Mouse (Mus musculus) intestine, postnatal 0 days (tissue): ENCODE data around the gene 4930402H24Rik. TPM values are rescaled to one million over a fixed set of nuclear protein-coding genes. Genes with fewer than 3 reads are reported as not detected.
"Not testable (repeated sequence)": the region's sequence is repeated elsewhere in the genome, so short reads cannot be mapped to it uniquely, and the experiment has no call there.

Experiments used
- ATAC-seq: fragments of 200-750 bp; cut with Nextera tagmentation; 2 replicates; pipeline ENCODE4 v1.8.0; 2017; ENCODE audit warnings: mild to moderate bottlenecking, moderate TSS enrichment, moderate library complexity
- H3K27ac ChIP-seq: fragments of 300-500 bp; sonication (generic); 2 replicates; pipeline ENCODE4 v1.5.1; 2014; ENCODE audit warnings: mild to moderate bottlenecking, low read depth, low read length, moderate library complexity
- H3K27me3 ChIP-seq: fragments of 300-500 bp; sonication (generic); replicated peaks from 2 replicates; pipeline ENCODE4 v1.6.1; 2014; ENCODE audit warnings: low read length, mixed read lengths; ENCODE audit not compliant: control insufficient read depth, insufficient read depth
- H3K36me3 ChIP-seq: fragments of 300-500 bp; sonication (generic); 2 replicates; pipeline ENCODE4 v1.6.1; 2014; ENCODE audit warnings: mild to moderate bottlenecking, moderate library complexity; ENCODE audit not compliant: control insufficient read depth, insufficient read depth
- H3K4me1 ChIP-seq: fragments of 300-500 bp; sonication (generic); replicated peaks from 2 replicates; pipeline ENCODE4 v1.6.1; 2014; ENCODE audit warnings: antibody characterized with exemption, low read length, mixed read lengths; ENCODE audit not compliant: control insufficient read depth, insufficient read depth
- H3K4me2 ChIP-seq: fragments of 300-500 bp; sonication (generic); replicated peaks from 2 replicates; pipeline ENCODE4 v1.6.1; 2014; ENCODE audit warnings: low read depth, mild to moderate bottlenecking, moderate library complexity
- H3K4me3 ChIP-seq: fragments of 300-500 bp; sonication (generic); 2 replicates; pipeline ENCODE4 v1.5.1; 2014; ENCODE audit warnings: low read depth, low read length
- H3K9ac ChIP-seq: fragments of 300-500 bp; sonication (generic); 2 replicates; pipeline ENCODE4 v1.6.1; 2014; ENCODE audit warnings: mild to moderate bottlenecking, low read depth, low read length
- H3K9me3 ChIP-seq: fragments of 300-500 bp; sonication (generic); 2 replicates; pipeline ENCODE4 v1.6.1; 2016; ENCODE audit warnings: mixed run types; ENCODE audit not compliant: control insufficient read depth
- CTCF ChIP-seq: sonication (generic); IDR thresholded peaks from 2 replicates; pipeline ENCODE4 v1.5.1; 2016; ENCODE audit warnings: low read depth, mild to moderate bottlenecking, control low read depth, antibody characterized with exemption, moderate library complexity
- WGBS: fragments of 180-500 bp; shearing (Covaris S2); extraction: QIAGEN DNeasy Blood & Tissue Kit; methylation state at CpG from one replicate; pipeline ENCODE4 v1.1.7; 2014; 5-methylcytosine and 5-hydroxymethylcytosine counted together
- polyA plus RNA-seq: library from polyadenylated mRNA; unstranded; fragments of >200 nt; fragmentation: Nextera tagmentation; extraction: Ambion mirVana; gene quantifications from 2 replicates; pipeline ENCODE4 v1.2.1, GENCODE M21; 2015

Gene 4930402H24Rik
- polyA plus RNA-seq, 1 experiment from 2014 or later: 9.0 TPM

- Histone ChIP-seq H3K27me3 (no peaks in the 10 kb centered on the region), H3K9ac (no peak overlapping the region), H3K4me2 (no peak overlapping the region), H3K36me3 (0 out of 2 replicates have a peak, but pooled peaks cover 5% of the 10 kb centered on the region), H3K4me3 (no peak overlapping the region), H3K27ac (no peak overlapping the region), H3K9me3 (no peaks in the 10 kb centered on the region), H3K4me1 (no peaks in the 10 kb centered on the region)
- TF ChIP-seq CTCF: no peak
- WGBS: 87% methylated on average over 4 of the region's 4 CpGs
- no peak for ATAC-seq
Measured at GRCm38 (mm10) chr2:130829496-130829895, 76.7 kb downstream of the 4930402H24Rik start.

GRCm38 (mm10) chr2:130828668-130829067 lies 77.5 kb downstream of the 4930402H24Rik start:
- Histone ChIP-seq H3K36me3 (0 out of 2 replicates have a peak, but pooled peaks cover 5% of the 10 kb centered on the region), H3K9ac (no peak overlapping the region), H3K4me2 (no peak overlapping the region), H3K27ac (no peak overlapping the region), H3K27me3 (no peaks in the 10 kb centered on the region), H3K4me1 (no peaks in the 10 kb centered on the region), H3K9me3 (no peaks in the 10 kb centered on the region), H3K4me3 (no peak overlapping the region)
- WGBS: 56% methylated on average over 1 of the region's 1 CpGs
- ATAC-seq: no peak
- TF ChIP-seq CTCF: no peak

- H3K27me3 ChIP-seq, ATAC-seq, H3K36me3 ChIP-seq, H3K4me1 ChIP-seq, H3K4me3 ChIP-seq, H3K9me3 ChIP-seq, H3K9ac ChIP-seq, H3K4me2 ChIP-seq, H3K27ac ChIP-seq: not testable (repeated sequence)
- 92% methylated on average over 3 of the region's 3 CpGs for WGBS
Measured at GRCm38 (mm10) chr2:130828066-130828465, 78.1 kb downstream of the 4930402H24Rik start.

- no peak for TF ChIP-seq CTCF
- Histone ChIP-seq H3K9me3 (no peaks in the 10 kb centered on the region), H3K4me1 (no peaks in the 10 kb centered on the region), H3K9ac (no peak overlapping the region), H3K27ac (no peak overlapping the region), H3K4me3 (no peak overlapping the region), H3K36me3 (0 out of 2 replicates have a peak, but pooled peaks cover 5% of the 10 kb centered on the region), H3K27me3 (no peaks in the 10 kb centered on the region), H3K4me2 (no peak overlapping the region)
- ATAC-seq: no peak
- WGBS: 61% methylated on average over 2 of the region's 2 CpGs
Measured at GRCm38 (mm10) chr2:130827410-130827809, 78.8 kb downstream of the 4930402H24Rik start.

- Histone ChIP-seq H3K27me3 (no peaks in the 10 kb centered on the region), H3K9me3 (no peaks in the 10 kb centered on the region), H3K36me3 (peaks cover 23% of the 10 kb centered on the region), H3K9ac (no peak overlapping the region), H3K4me3 (no peak overlapping the region), H3K4me2 (no peak overlapping the region), H3K27ac (no peak overlapping the region), H3K4me1 (no peaks in the 10 kb centered on the region)
- TF ChIP-seq CTCF: peak; percentile 57
- WGBS: 74% methylated on average over 11 of the region's 11 CpGs
- no peak for ATAC-seq
Measured at GRCm38 (mm10) chr2:130818838-130819647, 87.2 kb downstream of the 4930402H24Rik start.

- Histone ChIP-seq H3K4me1 (no peaks in the 10 kb centered on the region), H3K36me3 (peaks cover 26% of the 10 kb centered on the region), H3K27me3 (no peaks in the 10 kb centered on the region), H3K9ac (no peak overlapping the region), H3K4me3 (no peak overlapping the region), H3K4me2 (no peak overlapping the region), H3K9me3 (no peaks in the 10 kb centered on the region), H3K27ac (no peak overlapping the region)
- no peak for TF ChIP-seq CTCF
- WGBS: 93% methylated on average over 1 of the region's 1 CpGs
- ATAC-seq: no peak
Measured at GRCm38 (mm10) chr2:130817865-130818264, 88.3 kb downstream of the 4930402H24Rik start.
